Mouse (Mus musculus): ENCODE measurements around the gene Rgs3. TPM values are rescaled to one million over a fixed set of nuclear protein-coding genes. Genes with fewer than 3 reads are reported as not detected.
"Not testable (repeated sequence)": the region's sequence is repeated elsewhere in the genome, so short reads cannot be mapped to it uniquely, and the experiment has no call there.

The Rgs3 gene
- total RNA-seq, 2 experiments from 2014 or later = 7.5 to 9.5 TPM

DNA sequence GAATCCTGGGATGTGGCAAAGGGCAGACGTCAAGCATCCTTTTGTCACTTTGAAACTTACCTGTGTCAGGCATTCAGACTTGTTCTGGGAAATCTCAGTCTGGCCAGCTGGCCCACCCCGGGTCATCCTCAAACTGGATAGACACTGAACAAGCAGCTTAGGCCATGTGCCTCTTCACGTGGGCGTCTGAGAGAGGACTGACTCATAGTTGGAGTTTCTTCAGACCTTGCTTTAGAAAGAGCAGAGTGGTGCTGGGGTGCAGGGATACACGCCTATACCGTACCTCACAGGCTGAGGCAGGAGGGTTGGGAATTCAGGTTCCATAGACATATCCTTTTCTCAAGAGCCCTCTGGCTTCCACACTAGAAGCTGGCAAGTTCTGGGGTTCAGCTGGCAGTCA is 15.9 kb upstream of the Rgs3 start:
- intact Hi-C loops (cut with DNase I) = no loop called here
- DNase-seq = no peak

DNA sequence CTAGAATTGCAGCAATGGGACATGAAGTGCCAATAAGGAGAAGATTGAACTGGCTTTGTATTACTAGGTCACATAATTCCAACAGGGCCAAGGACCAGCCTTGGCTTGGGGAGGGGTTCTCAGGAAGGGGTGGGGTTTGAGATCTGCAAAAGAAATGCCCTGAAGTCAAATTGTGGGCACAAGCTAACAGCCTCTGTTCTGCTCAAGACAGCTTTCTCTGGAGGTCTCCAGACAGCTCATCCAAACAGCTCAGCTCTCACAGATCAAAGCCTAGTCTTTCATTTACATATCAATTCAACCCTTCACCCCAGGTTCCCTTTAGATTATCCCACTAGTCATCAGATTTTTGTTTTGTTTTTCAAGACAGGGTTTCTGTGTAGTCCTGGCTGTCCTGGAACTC is 14.8 kb upstream of the Rgs3 start:
- intact Hi-C loops (cut with DNase I) = no loop called here
- no peak for DNase-seq

DNA sequence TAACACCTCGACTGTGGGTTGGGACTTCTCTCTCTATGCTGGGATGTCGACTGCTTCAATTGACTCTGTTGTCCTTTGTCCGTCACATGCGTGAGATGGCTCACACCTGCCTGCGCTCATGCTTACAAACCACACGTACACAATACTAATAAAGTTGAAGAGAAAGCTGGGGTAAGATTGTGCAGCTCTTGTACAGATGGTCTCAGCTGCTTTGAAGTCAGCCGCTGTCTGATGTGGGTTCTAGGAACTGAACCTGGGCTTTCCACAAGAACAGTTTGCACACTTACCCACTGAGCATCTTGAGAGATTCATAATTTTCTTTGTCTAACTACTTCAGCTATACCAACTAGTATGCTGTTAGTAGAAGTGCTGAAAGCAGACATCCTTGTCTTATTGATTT is 7.7 kb upstream of the Rgs3 start:
- no peak for DNase-seq
- intact Hi-C loops (cut with DNase I) = no loop called here

DNA sequence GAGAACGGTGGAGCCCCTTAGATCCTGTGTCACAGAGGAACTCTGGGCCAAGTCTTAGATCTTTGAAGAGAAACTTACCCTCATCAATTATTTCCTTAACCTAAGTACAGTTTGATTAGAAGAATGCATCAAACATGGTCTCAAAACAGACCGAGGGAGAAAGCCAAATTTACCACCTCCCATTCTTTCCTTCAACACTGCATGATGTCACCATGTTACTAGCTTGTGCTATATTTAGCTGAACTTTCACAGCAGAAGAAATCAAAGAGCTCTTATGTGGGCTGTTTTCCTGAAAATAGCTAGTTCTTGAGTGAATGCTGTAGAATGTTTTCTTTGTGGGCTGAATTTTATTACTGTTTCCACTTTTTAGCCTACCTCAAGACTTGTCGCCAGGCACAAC is 2.2 kb upstream of the Rgs3 start:
- intact Hi-C loops (cut with DNase I) = no loop called here
- no peak for DNase-seq

DNA sequence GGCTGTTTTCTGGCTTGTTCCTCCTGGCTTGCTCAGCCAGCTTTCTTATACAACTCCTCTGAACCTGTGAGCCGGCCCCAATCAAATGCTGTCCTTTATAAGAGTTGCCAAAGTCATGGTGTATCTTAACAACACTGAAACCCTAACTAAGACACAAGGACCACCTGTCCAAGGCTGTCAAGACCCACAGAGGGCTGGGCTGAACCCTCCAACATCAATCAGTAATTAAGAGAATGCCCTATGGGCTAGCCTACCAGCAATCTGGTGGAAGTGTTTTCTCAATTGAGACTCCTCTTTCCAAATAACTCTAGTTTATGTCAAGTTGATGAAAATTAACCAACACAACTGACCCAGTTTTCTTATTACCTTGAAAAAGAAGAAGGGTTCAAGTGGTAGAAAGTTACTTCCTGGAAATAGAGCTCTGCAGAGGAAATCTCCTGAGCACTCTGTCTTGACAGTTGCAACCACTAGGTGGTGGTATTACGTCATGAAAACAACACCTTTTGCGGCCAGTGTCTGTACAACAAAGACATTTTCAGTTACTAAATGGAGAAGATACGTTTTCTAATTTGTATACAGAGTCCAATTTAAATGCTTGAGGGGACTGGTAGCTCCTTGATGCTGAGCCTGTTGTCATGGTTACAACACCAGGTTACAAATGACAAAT is 1.4 kb downstream of the Rgs3 start:
- intact Hi-C loops (cut with DNase I) = loop anchor here (1.0 to 2.0 kb wide), 2 partner anchors 135 to 204 kb away; no protein-coding TSS in a partner anchor
- peak in 1 of 2 experiments; percentile 61 for DNase-seq

DNA sequence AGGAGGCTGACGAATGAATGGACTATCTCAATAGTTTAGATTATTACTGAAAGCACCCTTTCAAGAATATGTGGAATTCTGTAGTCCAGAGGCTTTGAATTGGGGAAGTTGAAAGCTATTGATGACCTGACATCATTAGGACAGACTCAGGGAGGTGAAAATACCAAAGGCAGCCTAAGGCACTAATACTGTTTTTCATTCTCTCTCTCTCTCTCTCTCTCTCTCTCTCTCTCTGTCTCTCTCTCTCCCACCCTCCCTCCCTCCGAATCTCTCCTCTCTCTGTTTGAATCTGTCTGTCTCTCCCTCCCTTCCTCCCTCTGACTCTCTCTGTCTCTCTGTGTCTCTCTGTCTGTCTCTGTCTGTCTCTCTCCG is 2.0 kb downstream of the Rgs3 start:
- DNase-seq = no peak
- intact Hi-C loops (cut with DNase I) = loop anchor here (1.0 to 2.0 kb wide), 2 partner anchors 135 to 203 kb away; no protein-coding TSS in a partner anchor

DNA sequence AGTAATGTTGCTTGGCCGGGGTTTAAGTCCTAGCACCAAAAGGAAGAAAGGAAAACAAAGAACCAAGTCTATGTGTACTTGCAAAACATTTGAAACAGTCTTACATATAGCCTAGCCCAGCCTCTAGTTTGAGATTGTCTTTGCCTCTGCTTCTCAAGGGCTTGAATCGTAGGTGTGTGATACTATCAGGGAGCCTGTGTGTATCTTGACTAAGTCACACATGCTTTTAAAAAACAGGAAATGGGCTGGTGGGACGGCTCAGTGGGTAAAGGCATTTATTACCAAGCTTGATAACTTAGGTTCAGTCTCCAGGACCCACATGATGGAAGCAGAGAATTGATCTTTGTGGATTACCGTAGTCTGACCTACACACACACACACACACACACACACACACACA is 2.4 kb downstream of the Rgs3 start:
- no peak for DNase-seq
- intact Hi-C loops (cut with DNase I) = no loop called here

DNA sequence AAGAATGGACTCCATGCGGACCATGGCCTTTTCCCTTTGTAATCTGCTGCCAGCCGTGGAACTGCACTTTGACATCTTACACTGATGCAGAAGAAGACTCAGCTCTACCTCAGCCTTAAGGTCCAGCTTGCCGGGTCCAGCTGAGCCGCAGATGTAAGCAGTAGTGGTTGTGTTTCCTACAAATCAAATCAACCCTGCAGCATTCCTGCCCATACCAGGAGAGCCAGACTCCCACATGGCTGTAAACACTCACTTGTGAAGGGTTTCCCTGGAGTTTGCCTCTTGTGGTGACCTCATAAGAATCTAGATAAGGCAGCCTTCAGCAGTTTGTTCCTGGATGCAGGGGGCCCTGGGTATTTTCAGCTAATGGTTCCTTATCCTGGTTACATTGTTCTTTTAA is 6.9 kb downstream of the Rgs3 start:
- no peak for DNase-seq
- intact Hi-C loops (cut with DNase I) = no loop called here

DNA sequence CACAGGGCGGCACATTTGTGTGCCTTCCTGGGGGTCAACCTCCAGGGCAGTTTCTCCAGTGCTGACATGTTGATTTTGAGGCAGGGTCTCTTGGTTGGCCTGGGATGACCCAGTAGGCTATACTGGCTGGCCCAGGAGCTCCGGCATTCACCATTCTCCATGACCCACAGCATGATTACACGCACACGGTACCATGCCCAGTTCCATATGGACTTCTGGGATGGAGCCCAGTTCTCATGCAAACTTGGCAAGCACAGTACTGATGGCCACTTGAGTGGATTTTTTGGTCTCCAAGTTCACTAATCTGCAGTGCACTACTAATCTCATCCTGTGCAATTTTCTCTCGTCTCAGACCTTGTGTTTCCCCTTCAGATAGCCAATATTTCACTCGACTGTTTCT is 8.0 kb downstream of the Rgs3 start:
- no peak for DNase-seq
- intact Hi-C loops (cut with DNase I) = no loop called here

DNA sequence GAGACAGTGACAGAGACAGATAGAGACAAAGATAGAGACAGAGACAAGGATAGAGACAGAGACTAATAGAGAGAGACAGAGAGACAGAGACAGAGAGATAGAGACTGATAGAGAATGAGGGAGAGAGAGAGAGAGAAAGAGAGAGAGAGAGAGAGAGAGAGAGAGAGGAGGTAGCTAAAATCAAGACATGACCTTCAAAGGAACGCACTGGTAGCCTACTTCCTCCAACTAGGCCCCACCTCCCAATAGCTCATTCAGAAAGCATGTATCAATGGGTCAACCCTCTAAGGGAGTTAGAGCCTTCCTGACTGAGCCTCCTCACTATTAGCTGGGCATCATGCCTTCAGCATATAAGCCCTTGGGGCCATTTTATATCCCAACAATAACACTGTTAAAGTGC is 8.7 kb downstream of the Rgs3 start:
- intact Hi-C loops (cut with DNase I) = no loop called here
- no peak for DNase-seq

DNA sequence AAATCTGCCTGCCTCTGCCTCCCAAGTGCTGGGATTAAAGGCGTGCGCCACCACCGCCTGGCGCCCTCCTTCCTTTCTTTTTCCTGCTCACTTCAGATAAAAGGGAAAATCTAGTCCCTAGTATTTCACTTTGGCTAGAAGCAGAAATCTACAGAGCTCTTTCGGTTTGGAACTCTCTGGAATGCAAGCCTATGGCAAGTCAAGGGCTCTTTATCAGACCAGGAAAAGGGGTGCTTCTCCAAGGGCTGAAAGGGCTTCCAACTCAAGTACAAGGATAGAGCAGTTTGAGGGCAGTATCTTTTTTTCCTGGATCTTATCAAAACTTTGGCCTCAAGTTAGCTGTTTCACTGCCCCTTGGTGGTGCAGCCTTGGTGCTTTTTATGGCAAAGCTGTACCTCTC is 10.0 kb downstream of the Rgs3 start:
- intact Hi-C loops (cut with DNase I) = no loop called here
- DNase-seq = no peak

DNA sequence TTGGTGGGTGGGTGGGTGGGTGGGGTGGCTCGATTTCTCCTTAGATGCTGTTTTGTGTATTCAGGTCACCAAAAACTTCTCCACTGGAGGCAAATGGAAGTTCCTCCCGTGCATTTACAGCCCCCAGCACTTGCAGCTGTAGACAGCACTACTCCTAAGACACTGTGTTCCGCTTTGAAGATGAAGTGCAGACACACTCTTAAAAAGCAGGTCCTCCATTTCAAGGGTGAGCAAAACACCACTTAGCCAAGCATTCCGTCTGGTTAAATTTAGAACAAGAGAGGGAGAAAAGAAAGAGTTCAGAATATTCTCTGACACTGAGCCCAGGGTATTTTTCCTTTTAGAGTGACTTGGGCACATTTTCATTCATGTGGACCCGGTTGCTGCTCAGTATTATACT is 10.4 kb downstream of the Rgs3 start:
- no peak for DNase-seq
- intact Hi-C loops (cut with DNase I) = no loop called here

DNA sequence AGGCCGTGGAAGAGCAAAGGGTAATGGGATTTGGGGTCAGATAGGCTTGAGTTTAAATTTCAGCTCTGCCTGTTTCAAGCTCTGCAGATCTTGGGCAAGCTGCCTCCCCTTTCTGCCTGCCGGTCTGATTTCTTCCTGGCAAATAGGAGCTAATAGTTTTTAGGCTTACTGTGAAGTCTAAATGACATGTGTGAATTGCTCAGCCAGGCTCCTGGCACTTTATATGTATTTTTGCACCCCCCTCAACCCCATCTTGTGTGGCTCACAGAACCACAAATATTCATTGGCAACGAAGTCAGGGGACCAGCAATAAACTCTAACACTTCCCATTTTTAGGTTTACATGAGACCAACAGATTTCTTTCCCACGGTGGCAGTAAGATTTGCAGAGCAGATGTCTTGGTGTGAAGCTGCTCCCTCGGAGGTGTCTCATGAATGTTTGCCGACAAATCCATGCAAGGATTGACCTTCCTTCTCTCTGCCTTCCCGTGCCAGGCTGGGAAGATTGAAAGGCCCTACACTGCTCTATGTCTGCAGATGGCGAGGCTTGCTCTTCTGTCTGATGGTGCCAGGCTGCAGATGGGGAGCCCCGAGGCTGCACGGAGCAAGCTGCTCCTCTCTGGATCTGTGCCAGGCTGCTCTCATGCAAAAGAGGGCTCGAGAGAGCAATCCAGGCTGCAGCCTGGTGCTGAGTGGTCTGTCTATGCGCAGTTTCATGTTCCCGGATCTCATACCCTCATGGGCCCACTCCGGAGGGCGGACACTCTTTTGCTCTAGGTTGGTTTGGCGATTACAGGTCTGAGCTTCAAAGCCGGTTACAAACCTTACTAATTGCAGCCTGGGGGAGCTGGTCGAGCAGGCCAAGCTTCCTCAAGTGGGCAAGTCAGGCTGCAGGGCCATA is 23.0 kb downstream of the Rgs3 start:
- intact Hi-C loops (cut with DNase I) = no loop called here
- DNase-seq = no peak

DNA sequence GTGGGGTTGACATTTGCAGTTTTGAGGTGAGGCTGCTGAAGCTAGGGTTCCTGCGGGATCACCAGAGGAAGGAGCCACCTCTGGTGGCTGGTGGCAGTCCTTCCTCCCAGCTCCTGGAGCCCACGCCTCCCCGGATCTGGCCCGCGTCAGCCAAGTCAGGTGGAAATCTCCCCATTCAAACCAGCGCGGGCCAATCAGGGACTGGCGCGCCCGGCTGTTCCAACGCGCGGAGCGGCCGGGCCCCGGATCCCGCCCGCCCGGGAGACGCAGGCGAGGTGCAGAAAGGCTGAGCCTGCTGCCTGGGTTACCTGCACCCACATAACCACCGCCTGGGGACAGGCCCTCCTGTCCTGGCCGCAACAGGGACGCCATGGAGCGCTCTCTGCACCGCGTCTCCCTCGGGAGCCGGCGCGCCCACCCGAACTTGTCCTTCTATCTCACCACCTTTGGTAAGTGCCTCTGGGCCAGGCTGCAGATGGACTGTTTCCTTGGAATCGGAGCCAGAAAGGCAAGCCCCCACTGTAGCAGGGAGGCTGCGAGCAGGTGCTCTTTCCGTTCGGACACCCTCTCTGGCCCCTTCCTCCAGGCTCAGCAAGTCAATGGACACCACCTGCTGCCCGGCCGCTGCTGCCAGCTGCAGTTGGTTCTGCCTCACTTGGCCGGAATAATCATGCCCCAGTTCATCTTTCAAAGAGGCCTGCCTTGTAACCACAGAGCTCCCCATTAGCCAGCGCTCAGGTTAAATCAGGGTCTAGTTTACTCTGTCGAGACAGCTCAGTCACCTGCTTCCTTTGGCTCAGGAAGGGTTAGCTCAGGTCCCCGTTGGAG is 23.8 kb downstream of the Rgs3 start:
- DNase-seq = peak in 1 of 2 experiments; percentile 23
- intact Hi-C loops (cut with DNase I) = no loop called here

DNA sequence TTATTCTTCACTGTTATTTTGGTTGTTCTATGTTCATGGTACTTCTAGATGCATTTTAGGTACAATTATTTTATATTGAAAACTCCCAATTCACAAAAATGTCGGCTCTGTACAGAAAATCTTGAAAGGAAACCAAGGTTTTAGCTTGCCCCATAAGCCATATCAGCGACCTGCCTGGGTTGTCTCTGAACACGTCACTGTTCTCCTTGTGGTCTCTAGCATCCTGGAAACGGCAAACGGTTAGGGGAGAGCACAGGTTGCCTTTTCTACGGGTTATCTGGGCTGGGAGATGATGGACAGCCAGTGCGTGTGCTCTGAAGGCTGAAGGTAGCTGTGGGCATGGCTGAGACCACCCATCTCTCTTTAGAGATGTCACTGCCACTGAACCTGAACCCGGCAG is 27.4 kb downstream of the Rgs3 start:
- intact Hi-C loops (cut with DNase I) = no loop called here
- no peak for DNase-seq

DNA sequence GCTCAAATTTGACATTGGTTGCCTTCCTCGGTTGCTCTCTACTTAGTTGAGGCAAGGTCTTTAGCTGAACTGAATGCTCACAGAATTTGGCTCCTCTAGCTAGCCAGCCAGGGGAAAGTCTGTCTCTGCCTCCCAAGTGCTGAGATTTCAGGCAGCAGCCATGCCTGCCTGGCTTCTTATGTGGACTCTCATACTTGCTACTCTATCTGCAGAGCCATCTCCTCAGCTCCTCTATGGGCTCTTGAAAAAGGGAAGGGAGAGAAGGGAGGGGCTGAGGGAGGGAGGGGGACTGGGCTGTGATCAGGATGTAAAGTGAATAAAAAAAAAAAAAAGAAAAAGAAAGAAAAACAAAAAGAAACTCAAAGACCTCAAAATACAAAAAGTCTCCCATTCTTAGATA is 31.2 kb downstream of the Rgs3 start:
- DNase-seq = no peak
- intact Hi-C loops (cut with DNase I) = no loop called here

DNA sequence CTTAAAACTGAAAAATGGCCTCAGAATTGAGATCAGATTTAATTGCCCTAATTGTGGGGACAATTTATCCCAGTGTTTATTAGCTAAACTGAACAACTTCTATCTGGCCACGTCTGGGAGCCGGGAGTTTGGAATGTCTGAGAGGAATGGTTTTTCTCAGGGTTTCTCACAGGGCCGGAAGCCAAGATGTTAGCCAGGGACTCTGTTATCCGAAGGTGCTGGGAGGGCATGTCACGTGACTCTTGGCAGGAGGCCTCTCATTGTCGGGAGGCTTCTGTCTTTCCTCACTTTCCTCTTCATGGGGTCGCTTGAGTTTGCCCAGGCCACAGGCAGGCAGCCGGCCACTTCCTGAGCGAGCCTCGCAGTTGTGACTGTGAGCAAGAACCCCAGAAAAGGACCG is 31.7 kb downstream of the Rgs3 start:
- no peak for DNase-seq
- intact Hi-C loops (cut with DNase I) = no loop called here

DNA sequence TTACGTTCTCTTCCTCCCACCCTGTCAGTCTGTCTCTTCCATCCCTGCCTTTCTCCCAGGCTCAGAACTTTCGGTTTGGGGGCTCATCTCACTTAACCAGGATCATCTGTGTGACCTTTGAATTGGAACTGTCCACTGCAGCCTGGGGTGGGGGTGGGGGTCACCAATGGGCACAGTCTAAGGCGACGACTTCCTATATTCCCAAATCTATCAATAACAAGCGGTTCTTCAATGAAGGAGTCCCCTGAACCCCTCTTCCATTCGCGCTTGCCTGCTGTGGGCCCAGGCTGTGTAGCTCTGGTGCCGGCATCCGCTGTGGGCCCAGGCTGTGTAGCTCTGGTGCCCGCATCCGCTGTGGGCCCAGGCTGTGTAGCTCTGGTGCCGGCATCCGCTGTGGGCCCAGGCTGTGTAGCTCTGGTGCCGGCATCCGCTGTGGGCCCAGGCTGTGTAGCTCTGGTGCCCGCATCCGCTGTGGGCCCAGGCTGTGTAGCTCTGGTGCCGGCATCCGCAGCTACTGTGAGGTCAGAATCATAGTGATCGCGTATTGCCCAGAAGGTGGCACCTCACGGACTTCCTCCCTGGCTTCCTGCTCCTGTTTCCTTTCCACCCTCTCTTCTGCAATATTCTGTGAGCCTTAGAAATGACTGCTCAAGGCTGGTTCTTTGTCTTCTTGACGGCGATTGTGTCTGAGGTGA is 34.0 kb downstream of the Rgs3 start:
- DNase-seq; intact Hi-C loops (cut with DNase I): not testable (repeated sequence)

DNA sequence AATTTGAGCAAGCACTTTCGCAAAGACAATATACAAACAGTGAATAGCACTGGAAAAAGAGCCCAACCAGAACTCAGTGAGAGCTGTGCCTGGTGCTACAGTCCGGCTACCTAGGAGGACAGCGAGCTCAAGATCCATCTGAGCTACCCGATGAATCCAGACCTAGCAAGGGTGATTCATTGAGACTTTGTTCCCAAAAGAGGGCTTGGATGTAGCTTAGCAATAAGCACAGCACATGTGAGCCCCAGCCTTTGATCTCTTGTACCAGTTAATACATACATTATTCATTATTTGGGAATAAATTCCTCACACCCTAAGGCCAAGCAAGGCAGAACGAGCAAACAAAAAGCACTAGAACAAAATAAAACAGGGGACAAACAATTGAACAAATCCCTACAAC is 34.8 kb downstream of the Rgs3 start:
- intact Hi-C loops (cut with DNase I) = no loop called here

DNA sequence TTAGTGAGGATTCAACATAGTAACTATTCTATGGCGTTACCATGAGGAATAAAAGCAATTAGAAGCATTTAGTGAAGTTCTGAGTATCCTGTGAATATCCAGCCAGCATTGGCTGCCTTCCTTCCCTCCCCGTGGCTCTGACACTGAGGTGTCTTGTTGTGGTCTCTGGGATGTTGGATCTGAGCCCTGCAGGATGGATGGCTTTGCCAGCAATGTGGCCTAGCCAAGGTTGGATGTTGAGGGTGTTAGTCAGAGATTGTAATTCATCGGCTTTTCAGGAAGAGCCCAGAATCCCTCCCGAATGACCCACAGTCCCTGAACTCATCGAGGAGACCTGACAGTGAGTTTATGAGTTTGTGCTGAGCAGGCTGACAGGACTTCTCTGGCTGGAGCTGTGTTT is 36.4 kb downstream of the Rgs3 start:
- DNase-seq = no peak
- intact Hi-C loops (cut with DNase I) = no loop called here

More for the DNA sequence above, 34.8 kb downstream of the Rgs3 start:
- DNase-seq = no peak

DNA sequence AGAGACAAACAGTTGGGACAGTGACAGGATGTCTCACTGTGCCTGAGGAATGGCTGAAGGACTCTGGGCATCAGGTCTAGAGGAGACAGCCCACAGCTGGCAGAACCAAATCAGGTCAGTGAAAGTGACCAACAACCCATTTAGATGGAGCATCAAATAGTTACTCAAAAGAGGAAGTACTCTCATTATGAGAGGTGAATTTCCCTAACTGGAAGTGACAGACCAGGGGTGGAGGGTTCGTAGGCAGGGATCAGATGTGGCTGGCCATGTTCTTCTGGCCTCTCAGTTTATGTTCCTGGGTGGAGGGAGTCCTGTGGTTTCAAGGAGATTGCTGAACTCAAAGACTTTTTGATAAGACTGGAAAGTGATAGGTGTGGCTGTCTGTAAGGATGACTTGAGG is 40.9 kb downstream of the Rgs3 start:
- intact Hi-C loops (cut with DNase I) = no loop called here

More for the DNA sequence above, 40.9 kb downstream of the Rgs3 start:
- DNase-seq = no peak
